Comparison of ENCODE assay signal across 10 mouse cellular contexts in the genomic region with DNA sequence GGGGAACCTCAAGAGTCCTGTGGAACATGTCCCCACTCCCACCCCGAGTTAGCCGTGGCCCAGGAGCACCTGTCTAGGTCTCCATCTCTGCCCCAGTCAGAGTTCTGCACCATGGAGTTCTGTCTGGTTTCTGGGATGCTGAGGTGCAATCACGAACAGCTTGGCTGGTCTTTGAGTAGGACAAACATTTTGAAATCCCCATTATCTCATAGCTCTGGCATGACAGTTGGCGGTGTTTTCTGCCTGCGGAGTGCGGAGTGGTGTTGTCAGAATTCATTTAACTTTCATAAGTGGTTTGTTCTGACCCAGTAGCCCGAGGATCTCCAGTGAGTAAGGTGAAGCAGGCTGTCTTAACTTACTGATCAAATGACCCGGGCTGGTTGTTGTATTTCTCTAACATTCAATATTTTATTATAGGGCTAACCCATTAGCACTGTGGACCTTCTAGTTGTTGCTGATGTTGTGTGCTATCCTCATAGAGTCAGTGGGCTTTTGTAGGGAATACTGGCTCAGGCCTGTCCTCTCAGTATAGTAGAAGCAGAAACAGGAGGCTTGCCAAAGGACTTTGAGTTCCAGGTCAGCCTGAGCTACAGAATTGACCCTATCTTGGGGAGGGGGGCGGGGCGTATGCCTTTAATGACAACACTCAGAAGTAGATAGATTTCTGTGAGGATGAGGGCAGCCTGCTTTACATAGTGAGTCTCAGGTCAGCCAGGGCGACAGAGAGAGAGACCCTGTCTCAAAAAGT.
A peak's percentile ranks its signal among the peaks of the same experiment; 100 is the strongest.
DNase-seq lines count a peak whose midpoint lies in the region; ATAC-seq and TF ChIP-seq lines count a peak whose summit lies in the region.
"Had no signal": no experiment of that assay in that cellular context is flagged by ENCODE, and none has a peak within 500 bp of the region (broad histone marks: within the 10 kb centered on the region; RNA-seq: fewer than 3 reads in every experiment).

No protein-coding gene starts in this region.

- H3K4me1 ChIP-seq in neural tube, embryonic 11.5 days (ENCODE audit: control insufficient read depth, insufficient read depth, low read length), result peaks cover 2% of the 10 kb centered on the region
- no peaks in the 10 kb centered on the region; the same call in 1 of the 2 replicates for H3K4me1 ChIP-seq in stomach, postnatal 0 days (replicated peaks; ENCODE audit: control insufficient read depth, insufficient read depth)

- TF ChIP-seq EP300 in stomach, postnatal 0 days (optimal IDR thresholded peaks at IDR 0.05), result no peak

- peak overlapping the region; percentile 63; the same call in 1 of the 2 replicates for H3K4me2 ChIP-seq in neural tube, embryonic 11.5 days (ENCODE audit: low read depth)
- H3K4me2 ChIP-seq in stomach, postnatal 0 days (replicated peaks; ENCODE audit: low read depth), result no peak overlapping the region

- whole genome bisulfite sequencing in neural tube, embryonic 11.5 days, result 81% methylated on average over 11 of the region's 11 CpGs
- 64% methylated on average over 11 of the region's 11 CpGs for WGBS in stomach, postnatal 0 days

- no peaks in the 10 kb centered on the region for H3K27me3 ChIP-seq in neural tube, embryonic 11.5 days (ENCODE audit: control insufficient read depth, insufficient read depth, low read length)
- no peaks in the 10 kb centered on the region for H3K27me3 ChIP-seq in stomach, postnatal 0 days (ENCODE audit: control insufficient read depth, insufficient read depth, low read length)

- H3K36me3 ChIP-seq in neural tube, embryonic 11.5 days (ENCODE audit: control insufficient read depth, insufficient read depth, low read length), result no peaks in the 10 kb centered on the region
- H3K36me3 ChIP-seq in stomach, postnatal 0 days (ENCODE audit: control insufficient read depth, insufficient read depth, low read length), result no peaks in the 10 kb centered on the region
- H3K36me3 ChIP-seq: forebrain, embryonic 10.5 days; limb, embryonic 15.5 days had no signal

- 0 out of 2 replicates have a peak overlapping the region, but pooled peaks have one; percentile 43 for H3K4me3 ChIP-seq in neural tube, embryonic 11.5 days (ENCODE audit: low read depth, low read length)
- H3K4me3 ChIP-seq in stomach, postnatal 0 days (ENCODE audit: low read depth, low read length), result no peak overlapping the region

- H3K27ac ChIP-seq in neural tube, embryonic 11.5 days (ENCODE audit: low read depth, low read length), result no peak overlapping the region
- no peak overlapping the region for H3K27ac ChIP-seq in stomach, postnatal 0 days (replicated peaks)
- H3K27ac ChIP-seq: forebrain, embryonic 10.5 days; limb, embryonic 15.5 days had no signal

- no peak for TF ChIP-seq CTCF in stomach, postnatal 0 days (IDR thresholded peaks at IDR 0.05; ENCODE audit: low read depth)

- DNase-seq in adrenal gland, adult (ENCODE audit: inconsistent age in 2 of 2, low spot score in 1 of 2), result peak; percentile 39 to 82
- no peak for DNase-seq in adrenal gland, postnatal 25 days
- DNase-seq in neural tube, embryonic 11.5 days (ENCODE audit: low spot score), result no peak
- no peak for DNase-seq in neural tube, embryonic 10.5 days (ENCODE audit: extremely low spot score, low spot score)
- DNase-seq in kidney, postnatal 36 days, result peak; percentile 73 to 81
- no peak for DNase-seq in stomach, postnatal 0 days (ENCODE audit: low spot score)
- no peak for DNase-seq in cerebellum, adult 8-10 months

- no peak overlapping the region for H3K9ac ChIP-seq in neural tube, embryonic 11.5 days (ENCODE audit: low read length)
- no peak overlapping the region for H3K9ac ChIP-seq in stomach, postnatal 0 days (ENCODE audit: low read length)
- H3K9ac ChIP-seq: limb, embryonic 15.5 days had no signal

- no peak for ATAC-seq in neural tube, embryonic 11.5 days (ENCODE audit: insufficient read depth, low FRiP score, low TSS enrichment)
- ATAC-seq in stomach, postnatal 0 days (ENCODE audit: low FRiP score, low TSS enrichment), result peak; percentile 24; the same call in 1 of the 2 replicates
- ATAC-seq in megakaryocyte-erythroid progenitor cell, adult 5-6 weeks (replicated peaks; ENCODE audit: low FRiP score, low TSS enrichment, poor library complexity, severe bottlenecking), result no peak

- H3K9me3 ChIP-seq in neural tube, embryonic 11.5 days (ENCODE audit: control insufficient read depth, low read length), result no peaks in the 10 kb centered on the region
- H3K9me3 ChIP-seq in stomach, postnatal 0 days (ENCODE audit: control insufficient read depth, low read length), result no peaks in the 10 kb centered on the region
- H3K9me3 ChIP-seq: forebrain, embryonic 10.5 days; limb, embryonic 15.5 days had no signal

Comparison
In these comparisons a context has a peak if more than half of its experiments do, and no peak if none do; other contexts are left out.
1. DNase-seq: peak in adrenal gland, adult (2 of 2) and kidney, postnatal 36 days (2 of 2); none in adrenal gland, postnatal 25 days (single experiment), neural tube, embryonic 11.5 days (single experiment), neural tube, embryonic 10.5 days (single experiment), stomach, postnatal 0 days (single experiment) and cerebellum, adult 8-10 months (single experiment).